In the genomic region with DNA sequence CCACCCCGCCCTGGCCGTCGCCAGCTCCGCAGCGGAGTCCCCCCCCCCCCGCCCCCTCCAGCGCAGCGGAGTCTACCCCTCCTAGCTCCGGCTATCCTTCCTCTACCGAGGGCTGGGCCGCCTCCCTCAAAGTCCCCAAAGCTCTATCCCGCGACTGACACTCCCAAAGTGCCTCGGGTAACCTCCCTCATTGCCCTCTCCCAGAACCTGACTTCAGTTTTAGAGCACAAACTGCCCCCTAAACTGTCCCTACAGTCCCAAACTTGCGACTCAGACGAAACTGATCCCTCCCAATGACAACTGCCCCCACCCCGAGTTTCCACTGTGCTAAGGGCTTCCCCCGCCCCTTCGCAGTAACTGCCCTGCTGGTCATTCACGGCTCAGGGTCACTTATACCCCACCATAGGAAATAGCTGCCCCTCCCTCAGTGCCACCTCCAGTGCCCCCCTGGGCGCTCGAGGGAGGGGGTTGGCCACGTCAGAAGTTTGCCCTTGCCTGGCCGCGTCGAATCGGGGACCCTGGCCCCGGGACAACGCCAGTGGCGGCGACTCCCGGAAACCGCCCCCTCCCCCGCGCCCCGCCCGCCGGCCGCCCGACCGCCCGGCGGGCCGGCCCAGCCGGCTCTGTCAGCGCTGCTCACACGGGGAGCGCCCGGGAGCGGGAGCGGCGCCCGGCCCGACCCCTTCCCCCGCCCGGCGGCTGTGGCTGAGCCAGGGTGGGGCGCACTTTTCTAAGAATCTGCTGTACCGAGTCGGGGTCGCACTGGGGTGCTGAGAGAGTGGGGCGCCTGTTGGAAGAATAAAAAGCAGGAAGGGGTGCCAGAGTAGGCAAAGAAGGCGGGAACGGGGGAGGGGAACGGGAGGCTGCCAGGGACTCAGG, we compare ENCODE assay signal across 8 mouse cellular contexts. TPM values are rescaled to one million over a fixed set of nuclear protein-coding genes. Genes with fewer than 3 reads are reported as not detected.
A peak's percentile ranks its signal among the peaks of the same experiment; 100 is the strongest.
DNase-seq lines count a peak whose midpoint lies in the region; ATAC-seq and TF ChIP-seq lines count a peak whose summit lies in the region.

No protein-coding gene starts in this region.

- H3K4me1 ChIP-seq in CH12.LX (ENCODE audit: control insufficient read depth in 1 of 2, insufficient read depth in 2 of 2) = peaks cover 5 to 27% of the 10 kb centered on the region in 2 experiments; a peak in 2 of 4 replicates
- H3K4me1 ChIP-seq in embryonic facial prominence, embryonic 12.5 days = peaks cover 68% of the 10 kb centered on the region
- H3K4me1 ChIP-seq in heart, embryonic 13.5 days = peaks cover 64% of the 10 kb centered on the region
- peaks cover 74% of the 10 kb centered on the region for H3K4me1 ChIP-seq in kidney, embryonic 15.5 days
- H3K4me1 ChIP-seq in liver, embryonic 16.5 days (ENCODE audit: control insufficient read depth, low read depth, low read length) = peaks cover 17% of the 10 kb centered on the region
- peaks cover 61% of the 10 kb centered on the region for H3K4me1 ChIP-seq in neural tube, embryonic 12.5 days

- DNase-seq in CH12.LX (ENCODE audit: extremely low read depth) = no peak
- DNase-seq in adrenal gland, adult 2 months = peak; percentile 88
- DNase-seq in urinary bladder, postnatal 36 days (ENCODE audit: low spot score in 2 of 2) = peak; percentile 73 to 82

- H3K9me3 ChIP-seq in CH12.LX (replicated peaks; ENCODE audit: low read length) = no peaks in the 10 kb centered on the region
- H3K9me3 ChIP-seq in embryonic facial prominence, embryonic 12.5 days = no peaks in the 10 kb centered on the region
- no peaks in the 10 kb centered on the region for H3K9me3 ChIP-seq in heart, embryonic 13.5 days
- H3K9me3 ChIP-seq in kidney, embryonic 15.5 days (replicated peaks) = no peaks in the 10 kb centered on the region
- no peaks in the 10 kb centered on the region for H3K9me3 ChIP-seq in liver, embryonic 16.5 days (replicated peaks; ENCODE audit: control insufficient read depth, low read length)
- H3K9me3 ChIP-seq in neural tube, embryonic 12.5 days = no peaks in the 10 kb centered on the region

- H3K36me3 ChIP-seq in CH12.LX (replicated peaks in 1 of 2; ENCODE audit: control insufficient read depth in 1 of 2, insufficient read depth in 1 of 2, low read length in 1 of 2) = no peaks in the 10 kb centered on the region
- H3K36me3 ChIP-seq in embryonic facial prominence, embryonic 12.5 days = peaks cover 21% of the 10 kb centered on the region
- H3K36me3 ChIP-seq in heart, embryonic 13.5 days = 0 out of 2 replicates have a peak, but pooled peaks cover 3% of the 10 kb centered on the region
- H3K36me3 ChIP-seq in kidney, embryonic 15.5 days = peaks cover 6% of the 10 kb centered on the region; the same call in 1 of the 2 replicates
- no peaks in the 10 kb centered on the region for H3K36me3 ChIP-seq in liver, embryonic 16.5 days (ENCODE audit: control insufficient read depth, insufficient read depth)
- H3K36me3 ChIP-seq in neural tube, embryonic 12.5 days = no peaks in the 10 kb centered on the region

- dilution Hi-C loops in CH12.LX (cut with MboI; ENCODE audit: extremely low pct_ligation_motif_present, extremely low pct_unique_long_range_greater_than_20kb, low sequenced_read_pairs) = no loop called here

- peak overlapping the region; percentile 53 to 61 (median 55) for H3K4me3 ChIP-seq in CH12.LX (replicated peaks in 1 of 3; ENCODE audit: low read depth in 2 of 3, low read length in 2 of 3, poor library complexity in 1 of 3)
- H3K4me3 ChIP-seq in embryonic facial prominence, embryonic 12.5 days = peak overlapping the region; percentile 60
- peak overlapping the region; percentile 68 for H3K4me3 ChIP-seq in heart, embryonic 13.5 days
- H3K4me3 ChIP-seq in kidney, embryonic 15.5 days (replicated peaks) = peak overlapping the region; percentile 66
- H3K4me3 ChIP-seq in liver, embryonic 16.5 days (ENCODE audit: low read depth, low read length) = peak overlapping the region; percentile 60
- peak overlapping the region; percentile 56 for H3K4me3 ChIP-seq in neural tube, embryonic 12.5 days

- no peak for TF ChIP-seq EP300 in CH12.LX (IDR thresholded peaks at IDR 0.05; ENCODE audit: low read length)

- peak; percentile 12; the same call in 1 of the 2 replicates for ATAC-seq in embryonic facial prominence, embryonic 12.5 days (ENCODE audit: insufficient number of reproducible peaks, insufficient read depth, low FRiP score, low TSS enrichment)
- ATAC-seq in heart, embryonic 13.5 days (ENCODE audit: extremely low read depth, insufficient number of reproducible peaks, low FRiP score, low TSS enrichment) = peak; percentile 42
- peak; percentile 61 for ATAC-seq in kidney, embryonic 15.5 days (replicated peaks; ENCODE audit: low FRiP score)
- peak; percentile 30 for ATAC-seq in liver, embryonic 16.5 days (ENCODE audit: low read depth)
- peak; percentile 23; the same call in 1 of the 2 replicates for ATAC-seq in neural tube, embryonic 12.5 days (ENCODE audit: low FRiP score, low read depth)

- peak overlapping the region; percentile 24 for H3K4me2 ChIP-seq in CH12.LX (ENCODE audit: insufficient read depth, low read depth, poor library complexity, severe bottlenecking)
- peak overlapping the region; percentile 93 for H3K4me2 ChIP-seq in embryonic facial prominence, embryonic 12.5 days (replicated peaks)
- peak overlapping the region; percentile 96 for H3K4me2 ChIP-seq in heart, embryonic 13.5 days
- H3K4me2 ChIP-seq in kidney, embryonic 15.5 days = peak overlapping the region; percentile 94
- H3K4me2 ChIP-seq in liver, embryonic 16.5 days (ENCODE audit: low read depth, low read length) = peak overlapping the region; percentile 76
- peak overlapping the region; percentile 97 for H3K4me2 ChIP-seq in neural tube, embryonic 12.5 days (replicated peaks)

- no peak for TF ChIP-seq POLR2A in CH12.LX (IDR thresholded peaks at IDR 0.05; ENCODE audit: low read depth, low read length)

- no peak overlapping the region; the same call in 1 of the 2 replicates for H3K27ac ChIP-seq in CH12.LX (ENCODE audit: insufficient read depth, low read depth)
- peak overlapping the region; percentile 99 for H3K27ac ChIP-seq in embryonic facial prominence, embryonic 12.5 days
- H3K27ac ChIP-seq in heart, embryonic 13.5 days (replicated peaks) = peak overlapping the region; percentile 97
- peak overlapping the region; percentile 99 for H3K27ac ChIP-seq in kidney, embryonic 15.5 days
- H3K27ac ChIP-seq in liver, embryonic 16.5 days (ENCODE audit: low read length) = peak overlapping the region; percentile 78
- H3K27ac ChIP-seq in neural tube, embryonic 12.5 days = peak overlapping the region; percentile 42; the same call in 1 of the 2 replicates

- under 1% methylated on average over 64 of the region's 65 CpGs for WGBS in embryonic facial prominence, embryonic 12.5 days
- under 1% methylated on average over 60 of the region's 65 CpGs for WGBS in heart, embryonic 13.5 days
- under 1% methylated on average over 50 of the region's 65 CpGs for WGBS in kidney, embryonic 15.5 days
- WGBS in liver, embryonic 16.5 days (ENCODE audit: insufficient replicate concordance) = under 1% methylated on average over 51 of the region's 65 CpGs
- under 1% methylated on average over 57 of the region's 65 CpGs for WGBS in neural tube, embryonic 12.5 days

- peak overlapping the region; percentile 57 for H3K9ac ChIP-seq in CH12.LX (ENCODE audit: insufficient read depth, low read depth)
- peak overlapping the region; percentile 64 for H3K9ac ChIP-seq in embryonic facial prominence, embryonic 12.5 days
- H3K9ac ChIP-seq in heart, embryonic 13.5 days = peak overlapping the region; percentile 84
- H3K9ac ChIP-seq in kidney, embryonic 15.5 days = peak overlapping the region; percentile 68
- peak overlapping the region; percentile 38; the same call in 1 of the 2 replicates for H3K9ac ChIP-seq in liver, embryonic 16.5 days (ENCODE audit: low read depth, low read length)
- H3K9ac ChIP-seq in neural tube, embryonic 12.5 days = peak overlapping the region; percentile 61

- TF ChIP-seq RAD21 in CH12.LX (IDR thresholded peaks at IDR 0.05; ENCODE audit: low read depth, low read length) = no peak

- peaks cover 77% of the 10 kb centered on the region for H3K27me3 ChIP-seq in CH12.LX (replicated peaks)
- no peaks in the 10 kb centered on the region for H3K27me3 ChIP-seq in embryonic facial prominence, embryonic 12.5 days
- H3K27me3 ChIP-seq in heart, embryonic 13.5 days (replicated peaks) = peaks cover 84% of the 10 kb centered on the region
- H3K27me3 ChIP-seq in kidney, embryonic 15.5 days = 0 out of 2 replicates have a peak, but pooled peaks cover 3% of the 10 kb centered on the region
- H3K27me3 ChIP-seq in liver, embryonic 16.5 days (ENCODE audit: control insufficient read depth, insufficient read depth, low read depth, low read length) = peaks cover 86% of the 10 kb centered on the region
- peaks cover 48% of the 10 kb centered on the region for H3K27me3 ChIP-seq in neural tube, embryonic 12.5 days (replicated peaks)

- in situ Hi-C loops in CH12.LX (cut with MboI; ENCODE audit: low pct_ligation_motif_present, low pct_unique_long_range_greater_than_20kb, low sequenced_read_pairs) = no loop called here

- TF ChIP-seq CTCF in CH12.LX (conservative IDR thresholded peaks at IDR 0.05 in 1 of 2, IDR thresholded peaks at IDR 0.05 in 1 of 2; ENCODE audit: low read depth in 2 of 2, low read length in 2 of 2) = no peak

- no peaks in the 10 kb centered on the region for H3K79me2 ChIP-seq in CH12.LX (replicated peaks; ENCODE audit: control insufficient read depth, extremely low read depth, insufficient read depth, poor library complexity, severe bottlenecking)

RNA-seq across cellular contexts. Expression of a gene that starts 9.8 kb away (rescaled TPM):
- 0.64 and 0.76 TPM in 2 replicates for total RNA-seq in CH12.LX (2012; rRNA removed)
- total RNA-seq in CH12.LX (2014; rRNA removed) = 0.17 and 0.32 TPM in 2 replicates
- polyA plus RNA-seq in CH12.LX (2012; ENCODE audit: insufficient read length, low read depth) = 0.63 and 0.76 TPM in 2 replicates
- 10 to 100 TPM; 21.0 to 35.8 TPM for total RNA-seq in adrenal gland, adult 2 months (2021)
- 29.9 and 32.4 TPM in 2 replicates for polyA plus RNA-seq in adrenal gland, adult 2 months (2012; rRNA removed)
- 121 and 123 TPM in 2 replicates for polyA plus RNA-seq in embryonic facial prominence, embryonic 12.5 days (2016; fragmentation: Nextera tagmentation; extraction: Ambion mirVana)
- 9.0 and 9.1 TPM in 2 replicates for polyA plus RNA-seq in heart, embryonic 13.5 days (2015; fragmentation: Nextera tagmentation; extraction: Ambion mirVana)
- 27.9 and 30.3 TPM in 2 replicates for polyA plus RNA-seq in kidney, embryonic 15.5 days (2015; fragmentation: Nextera tagmentation; extraction: Ambion mirVana)
- 2.4 and 2.5 TPM in 2 replicates for polyA plus RNA-seq in liver, embryonic 16.5 days (2015; fragmentation: Nextera tagmentation; extraction: Ambion mirVana)
- 15.4 and 18.7 TPM in 2 replicates for polyA plus RNA-seq in neural tube, embryonic 12.5 days (2016; fragmentation: Nextera tagmentation; extraction: Ambion mirVana)

RNA-seq across cellular contexts. Expression of a gene that starts 15.7 kb away (rescaled TPM):
- total RNA-seq in CH12.LX (2012; rRNA removed) (10.1 and 17.7 TPM in 2 replicates), CH12.LX (2014; rRNA removed) (1.8 and 3.7 TPM in 2 replicates)
- polyA plus RNA-seq in CH12.LX (2012; ENCODE audit: insufficient read length, low read depth) = 2.8 and 4.2 TPM in 2 replicates
- 1 to 10 TPM; 2.0 to 4.7 TPM for total RNA-seq in adrenal gland, adult 2 months (2021)
- 2.3 and 2.4 TPM in 2 replicates for polyA plus RNA-seq in adrenal gland, adult 2 months (2012; rRNA removed)
- polyA plus RNA-seq in embryonic facial prominence, embryonic 12.5 days (2016; fragmentation: Nextera tagmentation; extraction: Ambion mirVana) = 1.9 and 2.6 TPM in 2 replicates
- 0.46 and 0.78 TPM in 2 replicates for polyA plus RNA-seq in heart, embryonic 13.5 days (2015; fragmentation: Nextera tagmentation; extraction: Ambion mirVana)
- polyA plus RNA-seq in kidney, embryonic 15.5 days (2015; fragmentation: Nextera tagmentation; extraction: Ambion mirVana) = 1.4 TPM in 2 replicates
- polyA plus RNA-seq in liver, embryonic 16.5 days (2015; fragmentation: Nextera tagmentation; extraction: Ambion mirVana) = 5.5 and 5.6 TPM in 2 replicates
- 0.29 and 0.79 TPM in 2 replicates for polyA plus RNA-seq in neural tube, embryonic 12.5 days (2016; fragmentation: Nextera tagmentation; extraction: Ambion mirVana)

RNA-seq across cellular contexts. Expression of a gene that starts 22.9 kb away (rescaled TPM):
- total RNA-seq in CH12.LX (2012; rRNA removed) = not detected in 2 replicates
- not detected in 2 replicates for total RNA-seq in CH12.LX (2014; rRNA removed)
- not detected in 2 replicates for polyA plus RNA-seq in CH12.LX (2012; ENCODE audit: insufficient read length, low read depth)
- not detected for total RNA-seq in adrenal gland, adult 2 months (2021)
- polyA plus RNA-seq in adrenal gland, adult 2 months (2012; rRNA removed) = 0.47 and 0.87 TPM in 2 replicates
- polyA plus RNA-seq in embryonic facial prominence, embryonic 12.5 days (2016; fragmentation: Nextera tagmentation; extraction: Ambion mirVana) = 0.99 and 1.1 TPM in 2 replicates
- not detected in 2 replicates for polyA plus RNA-seq in heart, embryonic 13.5 days (2015; fragmentation: Nextera tagmentation; extraction: Ambion mirVana)
- 0.44 and 0.55 TPM in 2 replicates for polyA plus RNA-seq in kidney, embryonic 15.5 days (2015; fragmentation: Nextera tagmentation; extraction: Ambion mirVana)
- polyA plus RNA-seq in liver, embryonic 16.5 days (2015; fragmentation: Nextera tagmentation; extraction: Ambion mirVana) = not detected in 2 replicates
- polyA plus RNA-seq in neural tube, embryonic 12.5 days (2016; fragmentation: Nextera tagmentation; extraction: Ambion mirVana) = 0.09 and 0.23 TPM in 2 replicates

RNA-seq across cellular contexts. Expression of a gene that starts 31.8 kb away (rescaled TPM):
- total RNA-seq in CH12.LX (2012; rRNA removed) (31.1 and 37.1 TPM in 2 replicates), CH12.LX (2014; rRNA removed) (43.7 and 51.8 TPM in 2 replicates)
- polyA plus RNA-seq in CH12.LX (2012; ENCODE audit: insufficient read length, low read depth) = 76.2 and 90.6 TPM in 2 replicates
- 10 to 100 TPM; 38.2 to 46.3 TPM for total RNA-seq in adrenal gland, adult 2 months (2021)
- 99.6 and 108 TPM in 2 replicates for polyA plus RNA-seq in adrenal gland, adult 2 months (2012; rRNA removed)
- 57.9 and 60.1 TPM in 2 replicates for polyA plus RNA-seq in embryonic facial prominence, embryonic 12.5 days (2016; fragmentation: Nextera tagmentation; extraction: Ambion mirVana)
- polyA plus RNA-seq in heart, embryonic 13.5 days (2015; fragmentation: Nextera tagmentation; extraction: Ambion mirVana) = 46.1 and 46.7 TPM in 2 replicates
- polyA plus RNA-seq in kidney, embryonic 15.5 days (2015; fragmentation: Nextera tagmentation; extraction: Ambion mirVana) = 68.6 and 69.8 TPM in 2 replicates
- polyA plus RNA-seq in liver, embryonic 16.5 days (2015; fragmentation: Nextera tagmentation; extraction: Ambion mirVana) = 20.0 and 21.3 TPM in 2 replicates
- 53.2 and 56.4 TPM in 2 replicates for polyA plus RNA-seq in neural tube, embryonic 12.5 days (2016; fragmentation: Nextera tagmentation; extraction: Ambion mirVana)

RNA-seq across cellular contexts. Expression of a gene that starts 43.0 kb away (rescaled TPM):
- total RNA-seq in CH12.LX (2012; rRNA removed) = 2.8 and 4.7 TPM in 2 replicates
- 3.6 and 3.7 TPM in 2 replicates for total RNA-seq in CH12.LX (2014; rRNA removed)
- 3.8 and 4.2 TPM in 2 replicates for polyA plus RNA-seq in CH12.LX (2012; ENCODE audit: insufficient read length, low read depth)
- total RNA-seq in adrenal gland, adult 2 months (2021) = 100 to 1,000 TPM in 1 of 2 experiments, 10 to 100 TPM in 1; 71.2 to 106 TPM
- polyA plus RNA-seq in adrenal gland, adult 2 months (2012; rRNA removed) = 128 and 216 TPM in 2 replicates
- 82.8 and 91.1 TPM in 2 replicates for polyA plus RNA-seq in embryonic facial prominence, embryonic 12.5 days (2016; fragmentation: Nextera tagmentation; extraction: Ambion mirVana)
- polyA plus RNA-seq in heart, embryonic 13.5 days (2015; fragmentation: Nextera tagmentation; extraction: Ambion mirVana) = 33.4 and 41.6 TPM in 2 replicates
- polyA plus RNA-seq in kidney, embryonic 15.5 days (2015; fragmentation: Nextera tagmentation; extraction: Ambion mirVana) = 95.2 and 112 TPM in 2 replicates
- polyA plus RNA-seq in liver, embryonic 16.5 days (2015; fragmentation: Nextera tagmentation; extraction: Ambion mirVana) = 53.0 and 60.2 TPM in 2 replicates
- 46.7 and 48.3 TPM in 2 replicates for polyA plus RNA-seq in neural tube, embryonic 12.5 days (2016; fragmentation: Nextera tagmentation; extraction: Ambion mirVana)

Comparison
In these comparisons a context has a peak if more than half of its experiments do, and no peak if none do; other contexts are left out.
1. H3K4me2 ChIP-seq: peak in every context shown above with its lines; median percentile 97 in neural tube, embryonic 12.5 days; 96 in heart, embryonic 13.5 days; 94 in kidney, embryonic 15.5 days; 93 in embryonic facial prominence, embryonic 12.5 days; 76 in liver, embryonic 16.5 days; 24 in CH12.LX.